Mouse (Mus musculus) myocyte (in vitro differentiated cells): Measurements from ENCODE around the gene Lsr.
"Not testable (repeated sequence)": the region's sequence is repeated elsewhere in the genome, so short reads cannot be mapped to it uniquely, and the experiment has no call there.

ENCODE experiments used
- CEBPB ChIP-seq: IDR thresholded peaks from 2 replicates; pipeline ENCODE4 v1.6.1; 2011; ENCODE audit warnings: mild to moderate bottlenecking, moderate library complexity; ENCODE audit not compliant: poor library complexity, insufficient read depth, severe bottlenecking
- E2F4 ChIP-seq: IDR thresholded peaks from one replicate; pipeline ENCODE4 v1.6.1; 2011; ENCODE audit warnings: mild to moderate bottlenecking, control low read depth, moderate library complexity; ENCODE audit not compliant: insufficient read depth
- MAX ChIP-seq: IDR thresholded peaks from one replicate; pipeline ENCODE4 v1.6.1; 2011; ENCODE audit warnings: low read depth, mild to moderate bottlenecking, control low read depth
- MYOD1 ChIP-seq, 3 experiments: IDR thresholded peaks; one replicate each; pipeline ENCODE4 v1.6.1; 2011; ENCODE audit warnings: control low read depth in 2 of 3, low read depth in 2 of 3, mild to moderate bottlenecking in 2 of 3, moderate library complexity in 1 of 3; ENCODE audit not compliant: insufficient read length in 2 of 3, control insufficient read depth in 1 of 3
- MYOG ChIP-seq, 3 experiments: IDR thresholded peaks; one replicate each; pipeline ENCODE4 v1.6.1; 2011; ENCODE audit warnings: control low read depth in 2 of 3, low read depth in 2 of 3, mild to moderate bottlenecking in 2 of 3; ENCODE audit not compliant: insufficient read length in 2 of 3, control insufficient read depth in 1 of 3, insufficient read depth in 1 of 3
- POLR2A ChIP-seq: IDR thresholded peaks from one replicate; pipeline ENCODE4 v1.6.1; 2011; ENCODE audit warnings: low read depth, mild to moderate bottlenecking, control low read depth, moderate library complexity; ENCODE audit not compliant: insufficient read length
- TCF3 ChIP-seq: IDR thresholded peaks from one replicate; pipeline ENCODE4 v1.6.1; 2011; ENCODE audit warnings: low read depth, control low read depth; ENCODE audit not compliant: insufficient read length
- USF1 ChIP-seq: IDR thresholded peaks from one replicate; pipeline ENCODE4 v1.6.1; 2011; ENCODE audit warnings: low read depth, mild to moderate bottlenecking, control low read depth, moderate library complexity

GRCm38 (mm10) chr7:30922490-30922889 is 50.8 kb downstream of the Lsr start:
- TF ChIP-seq USF1; CEBPB; MAX; E2F4; TCF3; MYOD1 (IDR thresholded peaks at IDR 0.05; ENCODE audit: control insufficient read depth in 1 of 3, insufficient read length in 2 of 3, low read depth in 2 of 3); POLR2A; MYOG (IDR thresholded peaks at IDR 0.05; ENCODE audit: control insufficient read depth in 1 of 3, insufficient read depth in 1 of 3, insufficient read length in 2 of 3, low read depth in 2 of 3): not testable (repeated sequence)
